Mouse (Mus musculus): ENCODE data around the gene Cep41.

DNA sequence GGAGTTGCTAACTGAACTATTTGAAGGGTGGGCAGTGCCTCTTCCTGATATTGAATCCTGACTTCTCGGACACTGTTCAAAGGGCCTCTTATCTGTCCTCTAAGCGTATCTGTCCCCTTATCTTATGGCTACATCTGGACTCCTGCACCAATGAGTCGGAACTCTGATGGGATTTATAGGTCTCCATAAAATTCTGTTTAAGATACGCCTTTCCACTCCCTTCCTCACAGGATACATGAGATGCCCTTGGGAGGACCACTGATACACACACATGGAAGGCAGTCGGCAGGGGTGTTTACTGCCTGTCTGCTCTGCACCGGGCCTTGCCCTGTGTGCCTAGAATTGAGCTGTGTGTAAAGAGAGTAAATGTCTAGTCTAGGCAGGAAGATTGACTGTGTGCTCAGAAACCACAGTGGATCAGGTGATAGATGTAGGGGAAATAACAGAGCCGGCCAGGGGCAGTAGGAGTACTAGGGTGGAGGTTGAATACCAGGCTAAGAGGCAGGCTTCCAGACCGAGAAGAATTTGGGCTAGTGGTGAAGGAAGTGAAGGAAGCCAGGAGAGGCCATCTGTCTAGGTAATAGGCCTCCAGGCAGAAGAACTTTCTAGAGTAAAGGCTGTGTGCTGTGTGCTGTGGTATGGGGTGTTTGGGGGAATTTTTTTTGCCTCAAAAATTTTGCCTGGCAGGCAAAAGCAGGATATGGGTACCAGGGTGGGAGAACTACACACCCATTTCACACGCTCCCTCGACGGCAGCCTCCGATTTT, 49.7 kb downstream of the Cep41 start:
- TF ChIP-seq POLR2A (IDR thresholded peaks at IDR 0.05; ENCODE audit: borderline replicate concordance, extremely low read depth, low read depth, low read length): no peak
- TF ChIP-seq CTCF (IDR thresholded peaks at IDR 0.05; ENCODE audit: insufficient read depth, low read length): no peak

Data from lung, adult 2 months (tissue).